Mouse (Mus musculus) gastrocnemius, adult 2 months (tissue): ENCODE data around the gene Gramd1b. TPM values are rescaled to one million over a fixed set of nuclear protein-coding genes. Genes with fewer than 3 reads are reported as not detected.
A peak's percentile ranks its signal among the peaks of the same experiment; 100 is the strongest.

Source experiments
- DNase-seq: peaks from one replicate; pipeline ENCODE4 v3.0.0; 2022
- H3K27ac ChIP-seq: fragments of 200-600 bp; 2 replicates; pipeline ENCODE4 v1.8.1; 2022; ENCODE audit warnings: mild to moderate bottlenecking
- H3K4me3 ChIP-seq: fragments of 200-600 bp; 2 replicates; pipeline ENCODE4 v1.8.1; 2022; ENCODE audit warnings: mild to moderate bottlenecking, moderate library complexity
- CTCF ChIP-seq: fragments of 200-600 bp; IDR thresholded peaks from 2 replicates; pipeline ENCODE4 v1.8.1; 2022; ENCODE audit warnings: antibody characterized with exemption, mild to moderate bottlenecking, moderate library complexity
- intact Hi-C: fragments of 180-260 bp; cut with DNase I; formaldehyde crosslinking; loops from one replicate; pipeline ENCODE4 v1.15.1; 2025
- total RNA-seq, 2 experiments: library from RNA; stranded (reverse); gene quantifications; 2 replicates each; pipeline ENCODE4 v1.2.3; 2021

The Gramd1b gene
- total RNA-seq, 2 experiments from 2014 or later = 5.3 to 8.2 TPM

DNA sequence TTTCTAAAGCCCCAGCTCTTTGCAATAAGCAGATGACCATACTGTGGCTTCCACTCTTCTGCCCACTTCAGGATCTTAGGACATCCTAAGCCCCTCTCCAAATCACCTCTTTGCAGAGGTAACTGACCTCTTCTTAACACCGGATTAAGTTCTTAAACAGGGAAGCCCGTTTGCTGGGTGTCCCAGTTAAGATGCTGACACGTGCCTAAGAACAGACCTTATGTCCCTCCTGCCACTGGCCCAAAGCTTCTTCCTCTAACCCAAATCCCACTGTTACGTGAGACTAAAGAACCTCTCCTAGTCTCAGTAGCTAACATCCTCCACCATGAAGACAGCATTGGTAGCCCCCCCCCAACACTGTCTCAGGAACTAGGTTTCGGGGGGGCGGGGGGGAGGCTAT is 177.6 kb downstream of the Gramd1b start:
- TF ChIP-seq CTCF = no peak
- no peak for DNase-seq
- no peak overlapping the region for H3K4me3 ChIP-seq
- H3K27ac ChIP-seq = no peak overlapping the region
- intact Hi-C loops = loop anchor here (5.0 kb wide), 1 partner anchor 34 kb away; no protein-coding TSS in a partner anchor

DNA sequence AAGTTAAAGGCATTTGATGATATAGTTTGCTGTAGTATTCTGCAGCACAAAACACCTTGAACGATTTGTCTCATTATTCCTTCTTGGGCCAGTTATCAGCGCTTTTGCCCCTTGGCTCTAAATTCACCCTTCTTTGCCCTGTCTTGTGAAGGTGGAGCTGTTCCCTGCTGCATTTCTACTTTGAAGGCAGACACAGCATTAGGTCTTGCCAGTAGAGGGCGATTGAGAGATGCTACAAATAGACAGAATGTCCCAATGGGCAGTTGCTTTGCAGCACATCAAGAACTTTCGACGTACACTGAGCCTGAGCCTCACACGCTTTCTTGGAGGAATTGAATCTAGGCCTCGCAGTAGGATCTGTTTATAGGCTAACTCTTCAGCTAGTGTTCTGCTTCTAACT is 180.5 kb downstream of the Gramd1b start:
- peak; percentile 63 for TF ChIP-seq CTCF
- Histone ChIP-seq H3K4me3 (no peak overlapping the region), H3K27ac (no peak overlapping the region)
- DNase-seq = no peak
- intact Hi-C loops = loop anchor here (5.0 kb wide), 1 partner anchor 37 kb away; no protein-coding TSS in a partner anchor

DNA sequence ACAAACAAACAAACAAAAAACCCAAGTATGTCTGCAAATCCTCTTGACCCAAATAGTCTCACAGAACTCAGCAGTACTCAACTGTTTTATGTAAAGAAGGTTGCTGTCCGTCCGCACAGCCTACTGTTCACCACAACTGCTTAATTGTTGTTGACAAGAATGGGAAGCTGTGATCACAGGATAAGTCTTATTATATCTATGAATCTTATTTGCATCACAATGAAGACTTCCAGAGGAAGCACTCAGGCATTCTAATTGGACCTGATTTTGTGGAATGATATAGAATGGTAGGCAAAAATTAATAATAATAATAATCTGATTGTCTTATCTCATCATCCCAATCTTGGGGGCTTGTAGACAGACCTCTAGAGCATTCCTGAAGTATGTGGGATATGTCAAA is 181.1 kb downstream of the Gramd1b start:
- DNase-seq = no peak
- intact Hi-C loops = loop anchor here (5.0 kb wide), 1 partner anchor 37 kb away; no protein-coding TSS in a partner anchor
- H3K4me3 ChIP-seq = no peak overlapping the region
- TF ChIP-seq CTCF = no peak
- H3K27ac ChIP-seq = no peak overlapping the region

DNA sequence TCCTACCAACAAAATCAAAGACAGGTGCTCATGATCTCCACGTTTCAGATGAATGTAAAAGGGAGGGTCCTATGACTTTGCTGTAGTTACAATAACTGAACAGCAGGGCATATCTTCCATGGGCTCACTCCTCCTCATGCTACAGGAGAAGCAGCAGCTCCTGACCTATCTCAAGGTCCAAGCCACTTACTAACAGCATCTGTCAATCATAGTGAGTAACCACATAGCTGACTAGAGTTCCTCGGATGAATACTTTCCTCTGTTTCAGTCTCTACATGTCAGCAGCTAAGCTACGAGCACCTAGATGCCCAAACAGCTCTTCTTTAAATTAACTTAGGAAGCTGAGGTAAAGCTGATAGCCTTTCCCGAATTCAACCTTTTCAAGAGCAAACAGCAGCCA is 181.6 kb downstream of the Gramd1b start:
- intact Hi-C loops = no loop called here
- no peak for TF ChIP-seq CTCF
- Histone ChIP-seq H3K27ac (no peak overlapping the region), H3K4me3 (no peak overlapping the region)
- DNase-seq = no peak

DNA sequence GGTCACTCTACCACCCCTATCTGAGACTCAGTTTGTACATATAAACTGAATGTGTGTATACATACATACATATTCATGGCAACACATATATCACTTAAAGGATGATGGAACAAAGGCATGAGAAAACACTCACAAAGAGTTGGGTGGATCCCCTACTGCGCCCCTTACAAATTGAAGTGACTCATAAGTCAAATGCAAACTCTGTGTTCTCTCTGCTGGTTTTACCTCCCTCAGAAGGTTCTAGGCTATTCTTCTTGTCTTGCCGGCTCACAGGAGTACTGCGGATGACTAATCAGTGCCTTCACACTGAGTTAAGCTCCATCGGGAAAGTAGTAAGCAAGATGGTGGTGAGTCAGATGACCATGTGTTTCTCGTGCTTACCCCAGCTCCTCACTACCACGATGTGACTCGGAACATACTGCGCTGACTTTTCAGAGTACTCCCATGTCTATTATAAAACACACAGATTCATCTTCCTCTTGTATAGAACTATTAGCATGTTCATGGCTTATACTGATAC is 182.4 kb downstream of the Gramd1b start:
- no peak for DNase-seq
- intact Hi-C loops = no loop called here
- Histone ChIP-seq H3K27ac (no peak overlapping the region), H3K4me3 (no peak overlapping the region)
- no peak for TF ChIP-seq CTCF

DNA sequence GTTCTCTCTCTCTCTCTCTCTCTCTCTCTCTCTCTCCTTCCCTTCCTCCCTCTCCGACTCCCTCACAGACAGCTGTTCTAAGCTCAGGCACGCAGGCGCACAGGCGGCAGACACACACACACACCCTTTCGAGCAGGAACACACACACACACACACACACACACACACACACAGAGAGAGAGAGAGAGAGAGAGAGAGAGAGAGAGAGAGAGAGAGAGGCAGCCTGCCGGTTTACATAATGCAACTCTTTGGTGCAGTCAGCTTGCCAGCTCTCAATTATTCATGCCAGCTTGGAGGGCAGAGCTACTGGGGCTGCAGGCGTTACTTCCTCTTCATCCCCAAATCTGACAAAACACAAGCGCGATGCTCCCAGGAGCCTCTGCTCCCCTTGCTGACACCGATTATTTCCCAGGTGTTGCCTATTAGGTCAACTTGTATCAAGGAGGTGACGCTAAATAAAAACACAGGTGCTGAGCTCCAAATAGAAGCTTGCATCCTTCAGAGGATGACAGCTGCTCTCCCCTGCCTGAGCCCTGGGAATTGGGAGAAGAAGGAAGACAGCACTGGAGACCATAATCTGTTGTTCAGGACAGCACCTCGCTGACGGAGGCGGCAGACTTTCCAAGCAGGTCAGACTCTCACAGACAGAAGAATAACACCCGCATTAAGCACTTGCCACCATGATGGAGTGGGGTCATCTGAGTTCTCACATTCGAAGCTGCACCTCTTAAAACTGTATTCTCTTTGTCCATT is 184.8 kb downstream of the Gramd1b start:
- peak; percentile 49 for DNase-seq
- no peak for TF ChIP-seq CTCF
- peak overlapping the region; percentile 48; the same call in 1 of the 2 replicates for H3K27ac ChIP-seq
- intact Hi-C loops = no loop called here
- H3K4me3 ChIP-seq = peak overlapping the region; percentile 66

DNA sequence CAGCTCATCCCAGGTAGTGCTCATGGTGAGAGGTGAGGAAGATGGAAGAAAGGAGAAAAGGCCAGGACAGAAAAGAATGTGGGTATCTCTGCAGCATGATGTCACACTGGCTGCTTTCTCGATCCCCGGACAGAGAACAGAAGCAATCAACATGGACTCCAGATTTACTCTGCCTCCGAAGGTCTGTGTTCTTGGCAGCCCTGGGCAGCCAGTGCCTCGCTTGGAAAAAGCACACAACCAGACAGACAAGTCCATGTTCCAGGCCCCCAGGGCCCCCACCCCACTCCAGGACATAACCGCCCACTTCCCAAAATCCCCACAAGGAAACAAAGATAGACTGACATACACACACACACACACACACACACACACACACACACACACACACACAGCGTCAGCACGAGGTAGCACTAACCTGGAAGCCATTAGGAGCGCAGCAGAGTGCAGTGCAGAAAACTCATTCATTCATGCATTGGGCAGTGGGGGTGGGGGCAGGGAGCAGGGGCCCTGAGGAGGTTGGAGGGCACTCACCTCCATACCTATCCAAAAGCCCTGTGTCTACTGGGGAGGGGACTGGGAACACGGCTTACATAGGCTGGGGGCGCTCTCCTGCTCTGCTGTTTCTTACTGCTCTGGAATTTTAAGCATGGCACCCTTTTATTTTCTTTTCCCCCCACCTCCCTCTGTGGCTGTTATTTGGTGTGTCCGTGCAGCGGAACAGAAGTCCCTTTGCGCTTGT is 185.5 kb downstream of the Gramd1b start:
- no peak for TF ChIP-seq CTCF
- DNase-seq = no peak
- peak overlapping the region; percentile 48; the same call in 1 of the 2 replicates for H3K27ac ChIP-seq
- intact Hi-C loops = no loop called here
- peak overlapping the region; percentile 66 for H3K4me3 ChIP-seq

DNA sequence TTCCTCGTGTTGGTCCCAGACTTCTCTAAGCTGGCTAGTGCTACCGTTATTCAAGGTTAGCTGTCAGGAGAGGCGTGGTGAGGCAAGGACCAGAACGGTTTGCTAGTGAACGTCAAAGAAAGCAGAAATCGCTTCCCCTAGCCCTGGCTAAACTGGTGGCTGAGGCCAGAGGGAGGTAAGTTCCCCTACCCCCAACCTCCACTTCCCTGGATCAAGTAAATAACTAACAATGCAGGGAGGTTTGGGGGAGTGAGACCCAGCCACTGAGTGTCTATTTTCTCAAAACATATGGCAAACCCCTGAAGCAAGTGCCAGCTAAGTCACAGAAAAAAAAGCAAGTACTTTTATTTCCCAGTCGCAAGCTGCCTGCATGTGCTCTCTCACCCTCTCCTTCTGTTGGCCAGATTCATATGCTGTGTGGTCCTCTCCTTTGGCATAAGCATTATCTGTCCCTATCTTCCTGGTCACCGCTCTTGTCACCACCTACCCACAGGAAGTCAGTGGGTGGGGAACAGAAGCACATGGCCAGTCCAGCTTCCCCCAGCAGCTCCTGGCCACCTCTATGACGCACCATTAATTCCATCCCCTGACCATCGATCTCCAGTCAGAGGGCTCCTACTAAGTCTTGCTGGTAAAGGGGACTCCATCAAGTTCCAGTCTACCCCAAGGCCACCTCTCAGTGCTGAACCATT is 186.2 kb downstream of the Gramd1b start:
- intact Hi-C loops = no loop called here
- H3K27ac ChIP-seq = no peak overlapping the region
- DNase-seq = no peak
- no peak for TF ChIP-seq CTCF
- H3K4me3 ChIP-seq = no peak overlapping the region

DNA sequence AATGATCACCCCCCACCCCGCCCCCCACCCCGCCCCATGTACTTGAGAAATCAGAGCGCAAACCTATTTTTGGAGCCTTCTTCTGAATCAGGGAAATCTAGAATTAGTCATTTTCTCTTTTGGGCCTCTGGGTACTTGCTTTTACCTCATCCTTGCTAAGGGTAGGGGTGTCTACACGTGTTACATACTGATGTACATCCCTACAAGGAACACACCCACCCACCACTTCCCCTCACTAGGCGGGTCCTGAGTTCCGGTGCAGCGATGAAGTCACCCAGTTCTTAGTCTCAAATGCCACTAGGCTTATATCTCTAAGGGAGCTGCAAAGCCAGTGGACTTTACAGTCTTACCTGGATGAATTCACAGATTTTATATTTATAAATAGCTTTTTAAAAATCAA is 187.4 kb downstream of the Gramd1b start:
- no peak overlapping the region for H3K4me3 ChIP-seq
- intact Hi-C loops = no loop called here

DNA sequence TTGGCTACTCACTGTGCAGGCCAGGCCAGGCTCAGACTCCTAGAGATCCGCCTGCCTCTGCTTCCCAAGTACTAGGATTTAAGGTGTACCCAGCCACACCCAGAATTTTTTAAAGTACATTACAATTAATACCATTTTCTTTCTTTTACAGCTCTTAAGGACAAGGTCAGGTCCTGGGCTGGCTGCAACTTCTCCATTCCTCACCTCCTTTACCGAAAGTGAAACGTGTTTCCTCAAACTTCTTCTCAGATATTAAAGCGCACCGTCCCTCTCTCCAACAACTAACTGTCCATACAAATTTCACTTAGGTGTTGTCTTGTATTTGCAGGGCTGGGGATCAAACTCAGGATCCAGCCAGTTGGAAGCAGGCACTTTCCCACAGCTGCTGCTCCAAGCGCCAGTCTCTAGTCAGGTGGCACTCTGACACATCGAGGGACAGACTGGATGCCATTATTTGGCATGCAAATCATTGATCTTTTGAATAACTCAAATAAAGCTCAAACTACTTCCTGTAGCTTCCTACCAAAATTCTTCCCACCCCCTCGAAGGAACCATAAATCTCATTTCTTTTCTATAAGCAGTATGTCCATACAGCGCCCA is 188.0 kb downstream of the Gramd1b start:
- Histone ChIP-seq H3K4me3 (no peak overlapping the region), H3K27ac (no peak overlapping the region)
- TF ChIP-seq CTCF = no peak
- intact Hi-C loops = no loop called here
- DNase-seq = no peak

More for the DNA sequence above, 187.4 kb downstream of the Gramd1b start:
- no peak overlapping the region for H3K27ac ChIP-seq
- no peak for DNase-seq
- no peak for TF ChIP-seq CTCF

DNA sequence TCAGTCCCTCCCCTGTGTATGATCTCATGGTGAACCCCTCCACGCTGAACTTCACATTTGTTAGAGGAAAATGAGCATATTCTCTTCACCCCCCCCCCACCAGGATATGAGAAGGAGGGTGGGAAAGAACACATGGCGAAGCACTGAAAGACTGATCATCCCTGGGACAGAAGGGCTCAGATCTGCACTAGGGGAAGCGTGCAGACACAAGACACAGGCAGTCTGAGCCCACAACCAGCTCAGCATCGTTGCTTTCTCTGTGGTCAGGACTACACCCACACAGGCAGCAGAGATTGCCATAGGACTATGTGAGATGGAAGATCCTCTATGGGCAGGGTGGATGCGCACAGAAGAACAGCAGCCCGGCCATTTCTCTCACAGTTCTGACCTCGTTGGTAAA is 189.1 kb downstream of the Gramd1b start:
- DNase-seq = no peak
- TF ChIP-seq CTCF = no peak
- Histone ChIP-seq H3K4me3 (no peak overlapping the region), H3K27ac (no peak overlapping the region)
- intact Hi-C loops = no loop called here

DNA sequence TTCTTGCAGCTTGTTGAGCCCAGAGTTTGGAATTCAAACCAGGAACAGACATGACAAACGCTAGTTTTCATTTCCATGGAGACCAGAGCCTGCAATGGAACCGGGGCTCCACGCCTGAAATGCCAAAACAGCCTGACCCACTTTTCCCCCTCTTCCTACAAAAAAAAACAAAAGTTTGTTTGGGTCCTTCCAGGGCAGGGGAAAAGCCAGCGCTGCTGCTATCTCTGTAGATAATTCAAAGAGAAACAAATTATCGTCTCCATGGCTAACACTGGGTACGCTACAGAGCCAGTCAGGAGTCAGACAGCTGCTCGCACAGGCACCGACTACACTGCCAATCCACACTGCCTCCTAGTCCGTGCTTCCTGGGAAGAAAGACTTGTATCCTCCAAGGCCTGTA is 191.6 kb downstream of the Gramd1b start:
- intact Hi-C loops = no loop called here
- no peak for TF ChIP-seq CTCF
- no peak overlapping the region for H3K27ac ChIP-seq
- no peak for DNase-seq
- H3K4me3 ChIP-seq = no peak overlapping the region
